Mouse (Mus musculus): ENCODE measurements around the gene Mkln1.

DNA sequence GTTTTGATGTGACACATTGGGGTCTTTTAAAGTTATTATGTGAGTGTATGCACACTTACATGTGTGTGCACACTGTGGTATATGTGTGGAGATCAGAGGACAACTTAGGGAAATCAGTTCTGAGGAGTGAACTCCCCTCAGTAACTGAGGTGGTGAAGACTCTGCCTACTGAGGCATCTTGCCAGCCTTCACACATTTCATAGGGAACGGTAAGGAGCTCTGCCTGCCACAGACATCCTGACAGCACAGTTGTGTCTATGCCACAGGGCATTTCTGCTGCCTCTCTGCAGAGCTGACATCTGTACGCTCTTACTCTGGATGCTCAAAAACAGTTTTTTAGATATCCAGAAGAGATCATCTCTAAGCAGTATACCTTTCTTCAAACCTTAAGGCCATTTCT lies 97.7 kb downstream of the Mkln1 start:
- no peak for TF ChIP-seq CTCF (IDR thresholded peaks at IDR 0.05; ENCODE audit: low read depth)
- no peak for TF ChIP-seq EP300 (IDR thresholded peaks at IDR 0.05; ENCODE audit: low read depth)

All from liver, embryonic 14.5 days (tissue).